Mouse (Mus musculus) kidney, adult 2 months (tissue): ENCODE data around the gene Anpep.

Experiments
- CTCF ChIP-seq: fragments of 200-500 bp; conservative IDR thresholded peaks from 2 replicates; pipeline ENCODE4 v1.5.1; 2011; ENCODE audit warnings: low read depth, mild to moderate bottlenecking, control low read depth, low read length, moderate library complexity, mixed read lengths; ENCODE audit not compliant: insufficient read depth, insufficient read length
- POLR2A ChIP-seq: fragments of 200-500 bp; IDR thresholded peaks from one replicate; pipeline ENCODE4 v1.6.1; 2011; ENCODE audit warnings: low read depth, low read length, control low read depth

GRCm38 (mm10) chr7:79866294-79867000, 5.6 kb upstream of the Anpep start:
- TF ChIP-seq CTCF (no peak), POLR2A (no peak)
